Mouse (Mus musculus): ENCODE measurements around the gene Fstl4.
"Not testable (repeated sequence)": the region's sequence is repeated elsewhere in the genome, so short reads cannot be mapped to it uniquely, and the experiment has no call there.

The Fstl4 gene

DNA sequence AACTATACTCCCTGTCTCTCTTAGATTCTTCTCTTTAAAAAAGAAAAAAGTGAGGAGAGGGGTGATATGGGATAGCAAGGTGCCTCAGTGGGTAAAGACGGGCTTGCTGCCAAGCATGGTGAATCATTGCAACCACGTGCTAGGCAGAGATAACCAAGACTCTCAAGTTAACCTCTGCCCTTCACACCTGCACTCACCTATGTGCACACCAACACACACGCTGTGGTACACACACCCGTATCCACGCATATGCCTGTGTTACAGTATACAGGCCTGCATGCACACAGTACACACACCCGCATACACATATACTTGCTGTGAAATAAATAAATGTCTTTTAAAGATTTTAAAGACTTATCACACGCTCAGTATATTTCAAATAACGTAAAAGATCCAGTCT lies 375.8 kb downstream of the Fstl4 start:
- no peak for DNase-seq

DNA sequence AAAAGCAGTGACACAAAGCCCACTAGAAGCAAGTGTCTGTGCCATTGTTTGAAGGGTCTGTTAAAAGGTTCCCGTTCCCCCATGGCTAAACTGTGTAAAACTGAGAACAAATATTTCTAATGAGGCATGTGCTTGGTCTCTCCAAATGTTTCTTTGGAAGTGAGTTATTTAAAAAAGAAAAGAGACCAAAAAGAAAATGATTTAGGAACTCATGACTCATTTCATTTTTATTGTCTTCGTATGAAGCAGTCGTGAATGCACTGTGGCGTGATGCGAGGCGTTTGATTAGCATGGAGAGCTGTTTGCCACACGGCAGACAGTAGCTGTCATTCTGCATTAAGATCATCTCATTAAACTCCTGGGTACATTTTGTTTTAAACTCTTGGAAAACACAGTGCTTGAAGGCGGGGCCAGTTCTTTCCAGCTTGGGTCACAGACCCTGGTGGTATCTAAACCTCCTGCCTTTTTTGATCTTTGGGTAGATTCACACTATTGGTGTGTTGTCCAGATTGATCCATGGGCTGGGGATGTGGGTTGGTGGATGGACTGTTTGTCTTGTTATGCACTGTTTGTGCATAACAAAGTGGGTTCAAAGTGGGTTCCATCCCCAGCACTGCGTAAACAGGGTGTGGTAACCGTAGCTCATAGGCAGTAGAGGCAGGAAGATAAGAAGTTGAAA lies 376.4 kb downstream of the Fstl4 start:
- DNase-seq, result no peak

DNA sequence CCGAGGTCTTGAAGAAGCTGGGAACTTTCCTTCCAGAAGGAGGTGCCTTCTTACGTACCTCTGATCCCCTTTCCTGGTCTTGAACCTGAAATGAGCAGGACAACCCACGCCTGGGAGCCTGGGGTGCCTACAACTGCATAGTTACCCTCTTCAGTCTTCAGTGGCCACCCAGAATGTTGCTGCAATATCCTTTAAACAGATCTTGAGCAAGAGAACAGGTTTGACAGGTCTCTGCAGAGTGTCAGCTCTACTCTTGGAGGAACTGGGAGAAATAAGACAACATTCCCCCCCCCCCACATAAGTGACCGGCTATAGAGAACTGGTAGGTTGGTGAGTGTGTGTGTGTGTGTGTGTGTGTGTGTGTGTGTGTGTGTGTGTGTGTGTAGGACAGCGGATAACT lies 379.1 kb downstream of the Fstl4 start:
- peak in 1 of 2 experiments; percentile 26 for DNase-seq

DNA sequence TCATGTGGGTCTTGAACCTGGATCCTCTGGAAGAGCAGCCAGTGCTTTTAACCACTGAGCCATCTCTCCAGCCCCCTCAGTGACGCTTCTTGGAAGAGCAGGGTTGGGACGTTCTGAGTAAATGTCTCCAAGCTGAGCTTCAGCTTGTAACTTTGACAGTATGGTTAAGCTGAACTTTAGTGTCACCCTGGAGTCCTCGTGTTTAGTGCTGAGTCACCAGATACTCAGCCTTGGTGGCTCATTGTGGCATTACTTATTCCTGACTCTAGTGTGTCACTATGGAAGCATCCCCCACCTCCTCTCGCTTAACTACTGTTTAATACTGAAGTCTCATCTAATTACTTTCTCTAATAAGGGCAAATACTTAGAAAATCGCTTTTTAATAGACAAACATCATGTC lies 380.1 kb downstream of the Fstl4 start:
- no peak for DNase-seq

DNA sequence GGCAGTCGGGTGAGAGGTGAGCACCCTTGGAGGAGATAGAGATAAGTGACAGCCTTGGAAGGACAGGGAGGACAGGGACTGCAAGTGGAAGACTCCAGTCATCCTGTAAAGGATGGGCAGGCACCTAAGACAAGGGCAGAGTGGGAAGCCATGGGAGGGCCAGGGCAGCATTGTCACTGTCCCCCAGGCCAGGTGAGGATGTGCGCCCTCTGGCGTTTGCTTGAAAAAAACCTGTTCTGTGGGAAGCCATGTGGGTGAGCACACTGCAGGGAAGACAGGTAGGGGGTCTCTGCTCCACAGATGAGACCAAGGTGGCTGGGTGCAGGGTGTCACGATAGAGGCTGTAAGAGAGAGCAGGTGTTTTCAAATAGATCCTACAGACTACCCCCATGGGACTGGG lies 381.9 kb downstream of the Fstl4 start:
- DNase-seq, result peak in 1 of 2 experiments; percentile 55

DNA sequence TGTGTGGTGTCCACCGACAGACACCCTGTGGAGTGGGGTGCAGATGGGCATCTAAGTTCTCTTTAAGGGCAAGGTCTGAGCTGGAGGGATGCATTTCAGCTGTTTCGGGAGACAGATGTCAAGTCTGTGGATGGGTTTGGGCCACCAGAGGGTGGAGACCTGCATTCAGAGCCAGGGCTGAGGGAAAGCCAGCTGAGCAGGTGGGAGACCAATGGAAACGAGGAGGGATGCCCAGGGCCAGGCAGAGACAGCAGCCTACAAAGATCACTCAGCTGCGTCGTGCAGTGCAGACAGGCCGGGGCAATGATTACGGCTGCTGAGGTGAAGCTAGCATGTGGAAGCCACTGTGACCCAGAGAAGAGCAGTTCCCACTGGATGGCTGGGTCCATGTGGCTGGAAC lies 392.0 kb downstream of the Fstl4 start:
- DNase-seq, result no peak

DNA sequence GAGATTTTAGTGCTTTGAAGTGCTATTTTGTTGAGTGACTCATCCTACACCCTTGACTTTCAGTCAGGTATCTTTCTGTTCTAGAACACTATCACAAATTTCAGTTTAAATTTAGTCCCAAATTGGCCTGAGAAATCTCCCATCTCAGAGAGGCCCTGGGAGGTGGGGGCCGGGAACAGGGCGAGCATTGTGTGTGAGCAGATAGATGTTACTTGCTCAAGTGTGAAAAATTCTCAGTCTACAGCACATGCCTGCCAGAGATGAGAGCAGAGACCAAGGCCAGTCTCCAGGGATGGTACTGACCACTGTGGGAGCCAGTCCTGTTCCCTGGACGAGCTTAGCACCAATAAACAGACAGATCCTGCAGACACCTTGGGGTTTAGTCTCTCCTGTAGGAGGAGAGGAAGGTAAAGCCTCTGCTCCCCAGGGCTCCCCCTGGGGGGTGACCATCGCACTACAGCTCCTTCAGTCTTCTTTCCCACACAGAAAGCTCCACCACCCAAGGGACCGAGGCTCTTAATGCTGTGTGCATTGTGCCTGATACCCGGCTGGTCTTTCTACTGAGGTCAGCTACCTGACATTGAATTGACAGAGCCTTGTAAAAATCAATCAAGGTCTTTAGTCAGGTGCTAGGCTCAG lies 393.3 kb downstream of the Fstl4 start:
- no peak for DNase-seq

DNA sequence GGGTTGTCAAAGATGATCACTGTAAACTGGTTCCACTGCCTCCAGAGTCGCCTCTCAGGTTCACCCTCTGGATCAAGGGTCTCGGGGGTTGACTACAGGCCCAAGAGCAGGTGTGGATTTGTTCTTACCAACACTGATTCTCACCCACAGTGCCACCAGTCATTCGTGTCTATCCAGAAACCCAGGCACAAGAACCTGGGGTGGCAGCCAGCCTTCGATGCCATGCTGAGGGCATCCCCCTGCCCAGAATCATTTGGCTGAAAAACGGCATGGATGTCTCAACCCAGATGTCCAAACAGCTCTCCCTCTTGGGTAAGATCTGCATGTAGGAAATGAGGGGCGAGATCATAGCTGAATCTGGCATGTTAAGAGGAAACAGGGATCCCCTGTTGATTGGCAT lies 398.0 kb downstream of the Fstl4 start:
- no peak for DNase-seq

DNA sequence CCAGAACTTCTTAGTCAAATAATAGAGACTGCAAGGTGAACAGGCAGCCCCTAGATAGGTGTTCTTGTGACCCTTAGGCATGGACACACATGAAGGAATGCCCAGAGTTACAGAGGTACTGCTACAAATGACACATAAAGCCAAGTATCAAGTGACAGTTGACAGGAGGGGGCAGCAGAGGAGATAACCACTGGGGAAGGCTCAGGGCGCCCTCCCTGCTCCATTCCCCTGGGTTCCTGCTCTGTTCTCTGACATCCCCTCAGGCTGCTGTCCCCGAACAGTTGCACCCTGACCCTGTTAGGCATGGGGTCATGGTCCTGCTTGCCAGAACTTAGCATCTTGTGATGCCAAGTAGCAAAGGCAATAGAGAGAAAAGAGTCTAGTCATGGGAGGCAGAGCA lies 402.0 kb downstream of the Fstl4 start:
- no peak for DNase-seq

DNA sequence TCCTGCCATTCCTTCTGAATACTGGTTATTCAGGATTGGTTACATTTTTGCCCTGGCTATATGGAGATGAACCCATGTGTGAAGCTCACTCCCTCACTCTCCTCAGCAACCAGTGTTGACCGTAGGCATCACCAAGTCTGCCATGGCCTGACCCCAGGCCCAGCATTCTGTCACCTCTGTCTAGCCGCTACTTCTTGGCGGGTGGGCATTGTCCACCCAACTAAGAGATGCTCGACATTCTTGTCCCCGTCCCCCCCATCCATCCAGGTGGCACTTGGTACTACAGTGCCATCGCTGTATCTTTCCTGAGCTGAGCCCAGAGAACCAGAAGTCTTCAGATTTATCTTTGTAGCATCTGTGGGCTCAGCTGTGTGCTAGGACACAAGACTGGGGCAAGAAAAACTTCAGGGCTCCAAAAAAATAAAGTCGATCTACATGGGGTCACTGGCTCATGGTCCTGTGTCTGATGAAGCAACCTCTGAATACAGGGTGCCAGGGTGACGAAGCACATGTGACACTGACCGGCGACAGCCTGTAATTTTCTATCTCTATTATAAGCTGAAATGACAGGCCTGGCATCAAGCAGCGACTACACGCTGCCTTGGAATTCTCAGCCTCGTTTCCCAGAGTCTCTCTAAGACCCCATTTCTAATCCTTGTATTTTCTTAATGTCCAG lies 417.9 kb downstream of the Fstl4 start:
- peak in 1 of 2 experiments; percentile 31 for DNase-seq

DNA sequence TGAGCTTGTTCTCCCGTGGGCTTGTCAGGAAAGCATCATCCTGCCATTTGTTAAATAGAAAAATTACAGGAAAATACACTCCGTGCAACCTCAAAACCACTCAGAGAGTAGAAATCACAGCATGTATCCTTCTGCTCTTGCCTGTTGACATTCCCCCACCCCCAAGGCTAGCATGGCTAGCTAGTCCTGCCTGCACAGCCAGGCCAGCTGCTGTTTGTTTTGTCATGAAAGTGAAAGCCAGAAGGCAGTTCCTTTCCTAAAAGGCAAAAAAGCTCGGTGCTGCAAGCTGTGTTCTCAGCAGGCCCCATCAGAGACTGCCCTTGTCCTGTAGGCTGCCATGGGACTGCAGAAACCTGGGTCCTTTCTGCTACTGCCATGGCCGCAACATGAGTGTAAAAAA lies 418.4 kb downstream of the Fstl4 start:
- DNase-seq, result peak; percentile 26 to 54

DNA sequence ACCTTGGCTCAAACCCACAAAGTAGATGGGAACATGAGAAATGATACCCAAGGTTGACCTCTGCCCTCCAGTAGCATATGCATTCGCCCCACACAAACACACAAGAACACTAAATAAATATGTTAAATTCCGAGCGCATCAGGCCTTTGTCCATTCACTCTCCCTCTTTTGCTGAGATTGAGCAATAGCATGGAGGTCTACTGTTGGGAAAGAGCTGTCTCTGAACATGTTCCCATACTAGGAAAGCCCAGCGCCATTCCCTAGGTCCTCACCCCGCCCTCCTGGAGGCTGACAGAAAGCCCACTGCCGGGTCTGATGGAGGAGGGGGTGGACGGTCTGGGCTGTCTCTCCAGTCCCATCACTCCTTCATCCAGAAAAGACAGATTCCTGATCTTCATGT lies 419.6 kb downstream of the Fstl4 start:
- DNase-seq, result no peak

DNA sequence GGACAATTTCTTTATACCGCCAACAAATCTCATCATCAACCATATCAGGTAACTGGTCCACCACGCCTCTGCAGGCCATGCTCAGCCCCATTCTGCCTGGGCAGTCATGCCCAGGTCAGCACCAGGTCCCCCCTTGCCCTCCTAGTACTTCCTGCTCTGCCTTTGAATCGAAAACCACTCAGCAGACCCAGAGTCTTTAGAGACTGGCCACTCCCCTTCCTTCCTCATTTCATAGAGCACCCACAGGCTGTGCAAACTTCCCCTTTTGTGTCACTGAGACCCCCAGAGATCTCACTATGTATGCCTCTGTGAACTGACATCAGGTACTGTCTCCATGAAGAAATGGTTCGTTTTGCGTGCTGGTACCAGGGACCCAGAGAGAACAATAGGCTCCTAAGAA lies 420.3 kb downstream of the Fstl4 start:
- DNase-seq, result no peak

DNA sequence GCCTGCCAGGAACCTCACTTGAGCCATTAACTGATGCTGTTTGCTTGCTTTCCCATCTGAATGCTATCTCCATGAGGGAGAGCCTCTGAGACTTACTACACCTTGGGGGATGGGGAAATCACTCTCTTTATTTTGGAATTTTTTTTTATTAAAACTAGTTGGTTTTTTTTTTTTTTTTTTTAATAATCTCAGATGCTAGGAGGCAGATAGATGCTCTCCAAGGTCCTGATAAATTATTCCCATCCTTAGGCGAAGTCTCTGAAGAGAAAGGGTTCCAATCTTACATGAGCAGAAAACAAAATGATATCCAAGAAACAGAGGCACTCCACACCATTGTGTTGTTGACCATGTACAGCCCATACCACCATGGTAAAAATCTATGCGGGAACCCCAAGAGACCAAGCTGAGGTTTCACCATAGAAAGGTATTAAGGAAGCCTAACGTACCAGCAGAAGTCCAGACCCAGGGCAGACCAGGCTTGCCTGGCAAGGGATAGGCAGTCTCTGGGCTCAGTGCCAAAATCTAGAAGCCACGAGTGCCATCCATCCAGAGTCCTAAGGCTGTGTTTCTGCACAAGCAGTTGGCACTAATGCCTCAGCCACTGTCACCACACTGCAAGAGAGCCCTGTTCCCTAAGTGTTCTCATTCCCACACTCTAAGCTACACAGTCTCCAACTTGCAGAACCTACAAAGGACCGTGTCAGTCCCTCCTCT lies 423.1 kb downstream of the Fstl4 start:
- no peak for DNase-seq

DNA sequence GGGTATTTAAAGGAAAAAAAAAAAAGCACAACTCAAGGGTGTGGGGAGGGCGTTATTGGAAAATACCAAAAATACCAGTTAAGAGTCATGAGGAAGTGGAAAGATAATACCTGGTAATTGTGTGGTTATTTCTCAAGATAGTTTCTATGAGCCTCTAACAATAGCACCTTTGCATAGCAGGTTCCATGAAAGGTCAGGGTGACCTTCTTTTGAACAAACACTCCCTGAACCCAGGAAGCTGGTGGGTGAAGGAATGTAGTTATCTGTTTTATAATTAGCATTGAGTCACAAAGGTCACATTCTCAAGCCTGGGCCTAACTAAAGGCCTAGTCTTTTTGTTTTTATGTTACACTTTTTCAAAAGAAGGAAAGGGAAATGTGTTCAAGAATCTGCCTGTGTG lies 432.1 kb downstream of the Fstl4 start:
- DNase-seq, result not testable (repeated sequence)

DNA sequence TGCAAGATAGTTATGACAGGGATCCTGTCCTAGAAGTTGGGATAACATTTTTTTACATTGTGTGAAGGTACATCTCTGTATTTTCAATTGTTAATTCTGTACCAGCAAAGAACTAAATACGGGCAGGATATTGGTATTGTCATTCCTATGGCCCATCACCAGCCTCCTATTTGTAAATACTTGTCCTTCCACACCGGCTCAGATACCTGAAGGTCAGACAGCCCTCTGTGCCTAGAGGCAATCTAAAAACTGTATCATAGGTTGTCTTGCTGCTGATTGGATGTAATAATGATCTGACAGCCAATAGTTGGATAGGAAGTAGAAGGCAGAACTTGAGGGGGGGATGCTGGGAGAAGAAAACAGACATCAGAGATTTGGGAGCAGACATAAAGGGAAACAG lies 432.7 kb downstream of the Fstl4 start:
- no peak for DNase-seq

DNA sequence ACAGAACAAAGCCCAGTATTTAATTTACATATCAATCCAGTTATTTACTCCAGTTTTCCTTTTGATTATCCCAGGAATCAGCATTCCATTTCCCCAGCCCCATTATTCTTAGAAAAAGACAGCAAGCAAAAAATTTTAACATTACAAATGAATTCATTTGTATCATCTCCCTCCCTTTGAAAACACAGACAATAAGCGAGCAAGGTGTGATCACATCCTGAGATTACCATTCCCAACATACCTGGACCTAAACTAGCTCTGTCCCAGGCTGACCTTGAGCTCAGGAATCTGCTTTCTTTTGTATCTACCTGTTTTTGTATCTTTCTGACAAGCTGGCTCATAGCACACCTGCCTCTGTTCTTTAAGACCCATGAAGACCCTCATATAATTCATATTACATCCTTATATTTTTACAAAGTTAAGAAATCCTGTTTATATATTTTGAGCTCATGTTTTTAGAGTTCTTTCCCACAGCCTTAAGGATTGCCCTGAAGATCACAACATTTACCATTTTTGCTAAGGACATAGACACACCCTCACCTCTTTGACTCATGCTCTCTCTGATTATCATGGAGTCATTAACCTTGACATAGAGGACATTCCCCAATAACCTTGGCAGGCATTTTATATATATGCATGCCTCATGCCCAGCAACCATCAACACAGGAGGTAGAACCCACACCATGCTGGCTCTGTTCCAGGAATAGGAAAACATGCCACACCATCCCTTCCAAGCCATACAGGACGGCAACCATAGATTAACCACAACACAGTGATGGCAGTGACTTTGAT lies 438.2 kb downstream of the Fstl4 start:
- no peak for DNase-seq

DNA sequence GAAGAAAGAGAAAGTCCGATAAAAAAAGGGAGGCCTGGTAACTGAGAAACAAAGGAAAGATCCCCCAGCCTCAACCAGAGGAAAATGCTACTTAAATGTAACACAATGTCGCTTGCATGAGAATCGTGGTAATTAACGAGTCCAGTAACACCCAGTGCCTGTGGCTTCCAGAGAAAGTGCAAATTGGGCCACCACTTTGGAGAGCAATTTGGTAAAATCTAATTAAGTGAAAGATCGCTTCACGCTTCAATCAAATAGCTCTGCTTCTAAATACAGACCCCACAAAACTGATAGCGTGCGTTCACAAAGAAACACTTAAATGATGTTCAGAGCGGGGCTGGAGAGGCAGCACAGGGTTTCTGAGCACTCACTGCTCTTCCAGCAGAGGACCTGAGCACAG lies 446.4 kb downstream of the Fstl4 start:
- no peak for DNase-seq

DNA sequence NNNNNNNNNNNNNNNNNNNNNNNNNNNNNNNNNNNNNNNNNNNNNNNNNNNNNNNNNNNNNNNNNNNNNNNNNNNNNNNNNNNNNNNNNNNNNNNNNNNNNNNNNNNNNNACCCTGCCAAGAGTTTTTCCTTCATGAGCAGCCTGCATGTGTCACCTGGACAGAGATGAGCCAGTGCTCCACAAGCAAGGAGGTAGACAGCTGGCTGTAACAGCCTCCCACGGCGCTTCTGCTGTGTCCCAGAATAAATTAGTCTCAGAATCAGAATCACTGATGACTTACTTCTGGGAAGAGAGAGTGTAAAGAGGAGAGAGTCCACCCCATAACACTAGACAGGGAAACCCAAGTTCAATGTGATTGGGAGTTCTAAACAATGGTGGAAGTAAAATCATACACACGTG lies 464.6 kb downstream of the Fstl4 start:
- no peak for DNase-seq

DNA sequence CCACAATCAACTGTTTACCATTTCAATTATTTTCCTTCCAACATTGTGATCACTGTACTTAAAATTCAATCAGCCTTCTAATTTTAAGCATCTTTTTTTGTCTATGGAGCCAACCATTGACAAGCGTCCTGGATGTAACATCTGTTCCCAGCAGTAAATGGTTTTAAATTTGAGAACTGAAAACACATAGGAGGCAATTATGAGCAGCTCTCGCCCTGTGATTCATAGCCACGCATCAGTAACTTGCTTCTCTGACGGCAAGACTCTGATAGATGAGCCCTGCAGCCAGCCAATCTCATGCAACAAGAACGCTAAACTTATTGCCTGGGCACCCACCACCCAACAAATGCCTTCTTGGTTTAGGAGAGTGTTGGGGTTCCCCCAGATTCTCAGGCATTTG lies 467.4 kb downstream of the Fstl4 start:
- no peak for DNase-seq

DNA sequence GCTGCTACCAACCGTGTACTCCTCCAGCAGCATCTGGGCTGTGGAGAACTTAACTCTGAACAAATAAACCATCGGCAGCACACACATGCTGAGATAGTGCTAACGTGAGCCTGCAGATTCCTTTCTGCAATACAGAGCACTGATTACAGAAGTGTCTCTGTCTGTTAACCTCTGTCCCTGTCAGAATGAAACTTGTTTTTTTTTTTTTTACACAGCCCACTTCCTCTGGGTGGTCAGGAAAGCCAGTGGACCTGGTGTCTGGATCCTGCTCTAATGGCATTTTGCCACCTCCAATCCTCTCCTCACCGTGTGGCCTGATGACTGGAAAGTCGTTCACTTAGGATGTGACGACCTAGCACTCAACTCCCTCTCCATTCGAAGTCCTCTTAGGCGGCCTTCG lies 469.2 kb downstream of the Fstl4 start:
- no peak for DNase-seq

Measured in lung, postnatal 4 days (tissue).